Mouse (Mus musculus): Measurements from ENCODE around the gene Blcap. TPM values are rescaled to one million over a fixed set of nuclear protein-coding genes. Genes with fewer than 3 reads are reported as not detected.

Blcap gene
- polyA plus RNA-seq, 1 experiment from 2014 or later, result 36.5 TPM

DNA sequence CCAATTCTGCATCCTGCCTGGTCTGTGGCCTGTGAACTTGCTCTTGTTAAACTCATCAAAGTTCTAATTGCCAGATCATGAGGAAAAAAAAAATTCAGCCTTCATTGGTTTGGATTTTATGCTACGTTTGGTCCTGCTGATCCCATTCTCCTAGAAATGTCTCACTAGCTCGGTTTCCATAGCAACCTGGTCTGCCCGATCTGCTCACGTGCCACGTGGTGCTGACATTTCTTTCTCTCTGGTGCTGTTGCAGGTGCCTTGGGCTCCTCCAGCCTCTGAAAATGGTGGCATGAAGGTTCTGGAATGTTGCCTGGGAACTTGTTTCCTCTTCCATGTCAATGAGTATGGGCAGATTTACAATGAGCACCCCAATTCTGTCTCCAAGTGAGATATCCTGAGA lies 50.6 kb downstream of the Blcap start:
- Histone ChIP-seq H3K9ac (ENCODE audit: low read depth, low read length) (no peak overlapping the region), H3K4me3 (ENCODE audit: low read depth, low read length) (no peak overlapping the region), H3K4me2 (no peak overlapping the region), H3K36me3 (ENCODE audit: control insufficient read depth, insufficient read depth, low read length) (no peaks in the 10 kb centered on the region), H3K27ac (ENCODE audit: low read depth, low read length) (no peak overlapping the region), H3K9me3 (replicated peaks; ENCODE audit: control insufficient read depth, low read length) (no peaks in the 10 kb centered on the region), H3K27me3 (ENCODE audit: control insufficient read depth, insufficient read depth, low read length) (peaks cover 3% of the 10 kb centered on the region; the same call in 1 of the 2 replicates), H3K4me1 (ENCODE audit: control insufficient read depth, insufficient read depth, low read length) (no peaks in the 10 kb centered on the region)
- WGBS (ENCODE audit: insufficient replicate concordance), result 48% methylated on average over 5 of the region's 5 CpGs
- no peak for ATAC-seq (replicated peaks; ENCODE audit: insufficient number of reproducible peaks, low FRiP score, low TSS enrichment)

DNA sequence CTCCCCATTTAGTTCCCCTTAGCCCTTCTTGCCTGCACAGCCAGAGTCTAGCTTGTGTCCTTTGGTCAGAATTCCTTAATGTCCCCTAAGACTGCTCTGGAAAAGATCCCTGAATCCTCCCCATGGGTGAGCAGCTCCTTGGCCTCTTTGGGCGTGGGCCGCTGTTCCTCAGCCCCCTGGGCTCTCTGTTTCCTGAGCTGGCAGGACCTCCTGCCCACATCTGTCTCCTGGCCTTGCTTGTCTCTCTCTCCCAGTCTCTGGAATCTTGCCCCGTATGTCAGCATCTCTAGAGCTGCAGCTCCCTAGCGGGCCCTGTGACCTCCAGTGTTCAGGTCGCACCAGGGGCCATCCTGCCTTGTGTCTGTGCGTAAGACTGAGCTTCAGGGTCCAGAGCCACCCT lies 51.6 kb downstream of the Blcap start:
- no peak for ATAC-seq (replicated peaks; ENCODE audit: insufficient number of reproducible peaks, low FRiP score, low TSS enrichment)
- Histone ChIP-seq H3K9me3 (replicated peaks; ENCODE audit: control insufficient read depth, low read length) (no peaks in the 10 kb centered on the region), H3K4me2 (no peak overlapping the region), H3K9ac (ENCODE audit: low read depth, low read length) (no peak overlapping the region), H3K4me3 (ENCODE audit: low read depth, low read length) (no peak overlapping the region), H3K4me1 (ENCODE audit: control insufficient read depth, insufficient read depth, low read length) (no peaks in the 10 kb centered on the region), H3K36me3 (ENCODE audit: control insufficient read depth, insufficient read depth, low read length) (no peaks in the 10 kb centered on the region), H3K27me3 (ENCODE audit: control insufficient read depth, insufficient read depth, low read length) (peaks cover 3% of the 10 kb centered on the region; the same call in 1 of the 2 replicates), H3K27ac (ENCODE audit: low read depth, low read length) (no peak overlapping the region)
- 56% methylated on average over 6 of the region's 6 CpGs for WGBS (ENCODE audit: insufficient replicate concordance)

DNA sequence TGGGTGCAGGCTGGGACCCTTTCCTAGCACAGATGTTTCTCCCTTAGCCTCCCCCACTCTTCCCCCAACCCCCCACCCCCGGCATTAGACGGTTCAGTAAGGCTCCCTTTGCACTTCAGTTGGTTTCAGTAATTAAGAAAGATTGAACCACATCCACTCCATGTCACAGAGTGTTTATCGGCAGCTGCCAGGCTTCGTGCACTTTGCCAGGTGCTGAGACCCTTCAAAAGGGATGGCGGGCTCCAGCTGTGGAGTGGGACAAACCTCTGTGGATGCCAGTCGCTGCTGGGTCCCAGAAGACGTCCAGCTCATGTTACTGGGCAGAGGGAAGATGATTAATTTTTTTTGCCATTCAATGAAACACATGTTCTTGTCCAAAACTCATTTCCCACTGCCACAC lies 52.6 kb downstream of the Blcap start:
- 58% methylated on average over 7 of the region's 7 CpGs for WGBS (ENCODE audit: insufficient replicate concordance)
- no peak overlapping the region for H3K9ac ChIP-seq (ENCODE audit: low read depth, low read length)
- no peak for ATAC-seq (replicated peaks; ENCODE audit: insufficient number of reproducible peaks, low FRiP score, low TSS enrichment)
- no peak overlapping the region for H3K4me2 ChIP-seq
- H3K27me3 ChIP-seq (ENCODE audit: control insufficient read depth, insufficient read depth, low read length), result peaks cover 3% of the 10 kb centered on the region; the same call in 1 of the 2 replicates
- H3K4me3 ChIP-seq (ENCODE audit: low read depth, low read length), result no peak overlapping the region
- H3K9me3 ChIP-seq (replicated peaks; ENCODE audit: control insufficient read depth, low read length), result no peaks in the 10 kb centered on the region
- H3K36me3 ChIP-seq (ENCODE audit: control insufficient read depth, insufficient read depth, low read length), result no peaks in the 10 kb centered on the region
- no peak overlapping the region for H3K27ac ChIP-seq (ENCODE audit: low read depth, low read length)
- H3K4me1 ChIP-seq (ENCODE audit: control insufficient read depth, insufficient read depth, low read length), result no peaks in the 10 kb centered on the region

DNA sequence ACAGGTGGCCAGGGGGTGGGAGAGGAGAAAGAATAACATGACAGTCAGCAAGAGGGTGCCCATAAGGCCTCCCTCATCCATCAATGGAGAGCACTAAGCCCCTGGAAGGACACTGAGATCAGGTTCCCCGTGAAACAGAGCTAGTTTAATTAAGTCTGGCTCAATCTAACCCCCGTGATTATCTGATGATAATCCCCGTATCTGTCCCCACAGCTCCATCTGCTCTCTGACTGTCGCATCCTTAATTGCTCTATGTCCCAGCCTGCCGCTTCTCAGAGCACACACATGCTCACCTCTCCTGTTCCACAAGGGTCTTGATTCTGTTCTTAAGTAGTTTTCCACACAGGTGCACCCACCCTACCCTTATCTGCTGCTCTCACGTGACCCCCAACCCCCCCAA lies 53.5 kb downstream of the Blcap start:
- no peaks in the 10 kb centered on the region for H3K36me3 ChIP-seq (ENCODE audit: control insufficient read depth, insufficient read depth, low read length)
- H3K4me1 ChIP-seq (ENCODE audit: control insufficient read depth, insufficient read depth, low read length), result no peaks in the 10 kb centered on the region
- H3K4me3 ChIP-seq (ENCODE audit: low read depth, low read length), result no peak overlapping the region
- WGBS (ENCODE audit: insufficient replicate concordance), result 54% methylated on average over 6 of the region's 6 CpGs
- peaks cover 3% of the 10 kb centered on the region; the same call in 1 of the 2 replicates for H3K27me3 ChIP-seq (ENCODE audit: control insufficient read depth, insufficient read depth, low read length)
- H3K9me3 ChIP-seq (replicated peaks; ENCODE audit: control insufficient read depth, low read length), result no peaks in the 10 kb centered on the region
- H3K9ac ChIP-seq (ENCODE audit: low read depth, low read length), result no peak overlapping the region
- H3K4me2 ChIP-seq, result no peak overlapping the region
- H3K27ac ChIP-seq (ENCODE audit: low read depth, low read length), result no peak overlapping the region
- no peak for ATAC-seq (replicated peaks; ENCODE audit: insufficient number of reproducible peaks, low FRiP score, low TSS enrichment)

DNA sequence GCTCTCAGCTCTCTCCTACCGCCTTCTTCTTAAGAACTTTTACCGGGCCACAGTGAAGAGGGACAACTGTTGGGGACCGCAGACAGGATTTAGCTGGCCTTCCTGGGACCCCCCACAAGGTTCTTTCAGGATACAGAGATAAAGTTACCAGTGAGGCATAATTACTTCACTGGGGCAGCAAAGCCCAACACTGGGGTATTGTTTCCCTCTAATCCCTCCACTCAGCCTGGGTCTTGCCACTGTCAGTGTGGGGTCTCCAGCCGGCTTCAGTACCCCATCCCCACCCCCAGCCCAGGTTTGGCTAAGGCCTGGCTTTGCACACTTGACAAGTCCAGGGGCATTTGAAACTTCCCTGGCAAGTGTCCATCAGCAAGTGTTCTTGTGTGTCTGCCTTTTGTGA lies 56.7 kb downstream of the Blcap start:
- WGBS (ENCODE audit: insufficient replicate concordance), result 13% methylated on average over 4 of the region's 4 CpGs
- Histone ChIP-seq H3K9me3 (replicated peaks; ENCODE audit: control insufficient read depth, low read length) (no peaks in the 10 kb centered on the region), H3K9ac (ENCODE audit: low read depth, low read length) (no peak overlapping the region), H3K27ac (ENCODE audit: low read depth, low read length) (no peak overlapping the region), H3K4me1 (ENCODE audit: control insufficient read depth, insufficient read depth, low read length) (no peaks in the 10 kb centered on the region), H3K4me3 (ENCODE audit: low read depth, low read length) (no peak overlapping the region), H3K36me3 (ENCODE audit: control insufficient read depth, insufficient read depth, low read length) (no peaks in the 10 kb centered on the region), H3K4me2 (no peak overlapping the region), H3K27me3 (ENCODE audit: control insufficient read depth, insufficient read depth, low read length) (peaks cover 8% of the 10 kb centered on the region)
- no peak for ATAC-seq (replicated peaks; ENCODE audit: insufficient number of reproducible peaks, low FRiP score, low TSS enrichment)

DNA sequence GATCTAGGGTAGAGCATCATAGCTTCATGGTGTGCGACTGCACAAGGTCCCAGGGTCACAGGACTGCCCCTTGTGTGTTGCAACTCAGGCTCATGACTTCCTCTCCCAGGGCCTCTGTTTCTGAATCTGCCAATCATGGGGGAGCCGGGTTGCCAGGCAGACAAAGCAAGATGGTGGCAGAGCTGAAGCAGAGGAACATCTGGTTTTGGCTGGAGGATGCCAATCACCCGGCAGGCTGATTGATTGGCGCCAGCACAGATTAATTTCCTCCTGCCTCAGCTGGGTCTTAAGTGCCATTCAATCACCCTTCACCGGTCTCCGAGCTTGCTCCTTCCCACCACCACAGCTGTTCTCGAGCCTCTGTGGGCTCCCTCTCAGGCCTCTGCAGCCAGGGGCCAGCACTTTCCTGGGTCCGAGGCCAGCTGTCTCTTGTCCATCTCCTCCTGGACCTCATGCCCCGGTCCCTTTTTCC lies 57.3 kb downstream of the Blcap start:
- ATAC-seq (replicated peaks; ENCODE audit: insufficient number of reproducible peaks, low FRiP score, low TSS enrichment), result no peak
- no peak overlapping the region for H3K27ac ChIP-seq (ENCODE audit: low read depth, low read length)

DNA sequence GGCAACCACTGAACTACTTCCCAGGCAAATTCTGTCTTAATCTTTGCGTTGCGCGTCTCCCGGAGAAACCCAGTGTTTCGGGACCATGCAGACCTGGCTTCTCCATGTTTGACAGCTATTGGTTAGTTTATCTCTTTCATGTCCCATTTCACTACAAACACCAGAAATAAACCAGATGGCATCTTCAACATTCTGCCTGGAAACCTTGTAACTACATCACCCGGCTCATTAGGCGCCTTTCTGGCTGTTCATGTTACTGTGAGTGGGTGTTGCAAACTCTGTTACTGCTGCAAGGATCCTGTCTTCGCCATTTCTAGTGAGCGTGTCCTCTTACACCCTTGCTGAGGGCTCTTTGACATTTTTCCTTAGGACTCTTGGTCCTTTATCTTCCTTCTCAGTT lies 58.2 kb downstream of the Blcap start:
- Histone ChIP-seq H3K4me1 (ENCODE audit: control insufficient read depth, insufficient read depth, low read length) (no peaks in the 10 kb centered on the region), H3K36me3 (ENCODE audit: control insufficient read depth, insufficient read depth, low read length) (no peaks in the 10 kb centered on the region), H3K9ac (ENCODE audit: low read depth, low read length) (no peak overlapping the region), H3K4me3 (ENCODE audit: low read depth, low read length) (no peak overlapping the region), H3K27me3 (ENCODE audit: control insufficient read depth, insufficient read depth, low read length) (peaks cover 11% of the 10 kb centered on the region), H3K9me3 (replicated peaks; ENCODE audit: control insufficient read depth, low read length) (no peaks in the 10 kb centered on the region), H3K4me2 (no peak overlapping the region), H3K27ac (ENCODE audit: low read depth, low read length) (no peak overlapping the region)
- no peak for ATAC-seq (replicated peaks; ENCODE audit: insufficient number of reproducible peaks, low FRiP score, low TSS enrichment)
- WGBS (ENCODE audit: insufficient replicate concordance), result 79% methylated on average over 9 of the region's 9 CpGs

More for the DNA sequence above, 57.3 kb downstream of the Blcap start:
- no peaks in the 10 kb centered on the region for H3K4me1 ChIP-seq (ENCODE audit: control insufficient read depth, insufficient read depth, low read length)
- no peaks in the 10 kb centered on the region for H3K9me3 ChIP-seq (replicated peaks; ENCODE audit: control insufficient read depth, low read length)
- no peak overlapping the region for H3K4me3 ChIP-seq (ENCODE audit: low read depth, low read length)
- no peaks in the 10 kb centered on the region for H3K36me3 ChIP-seq (ENCODE audit: control insufficient read depth, insufficient read depth, low read length)
- peaks cover 8% of the 10 kb centered on the region for H3K27me3 ChIP-seq (ENCODE audit: control insufficient read depth, insufficient read depth, low read length)
- WGBS (ENCODE audit: insufficient replicate concordance), result 26% methylated on average over 9 of the region's 9 CpGs
- no peak overlapping the region for H3K9ac ChIP-seq (ENCODE audit: low read depth, low read length)
- H3K4me2 ChIP-seq, result no peak overlapping the region

DNA sequence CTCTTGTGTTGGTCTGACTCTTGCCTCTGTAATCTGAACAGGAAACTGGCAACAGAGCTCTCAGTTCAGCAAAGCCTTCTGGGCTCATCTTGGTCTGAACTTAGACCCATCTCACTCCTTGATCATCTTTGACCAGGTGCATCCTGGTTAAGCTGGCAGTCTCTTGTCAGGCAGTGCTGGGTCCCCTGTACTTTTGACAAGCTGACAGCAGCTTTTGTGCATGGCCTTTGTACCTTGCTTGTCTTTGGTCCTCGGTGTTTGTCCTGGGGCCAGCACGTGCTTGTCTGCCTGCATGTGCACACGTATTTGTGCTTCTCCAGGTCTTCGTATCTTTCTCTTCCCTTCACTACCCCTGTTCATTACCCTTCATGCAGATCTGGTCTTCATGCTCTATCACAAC lies 61.0 kb downstream of the Blcap start:
- Histone ChIP-seq H3K27ac (ENCODE audit: low read depth, low read length) (no peak overlapping the region), H3K9me3 (replicated peaks; ENCODE audit: control insufficient read depth, low read length) (no peaks in the 10 kb centered on the region), H3K27me3 (ENCODE audit: control insufficient read depth, insufficient read depth, low read length) (peaks cover 23% of the 10 kb centered on the region), H3K4me1 (ENCODE audit: control insufficient read depth, insufficient read depth, low read length) (no peaks in the 10 kb centered on the region; the same call in none of the 2 replicates), H3K4me2 (no peak overlapping the region), H3K4me3 (ENCODE audit: low read depth, low read length) (no peak overlapping the region), H3K9ac (ENCODE audit: low read depth, low read length) (no peak overlapping the region), H3K36me3 (ENCODE audit: control insufficient read depth, insufficient read depth, low read length) (no peaks in the 10 kb centered on the region)
- WGBS (ENCODE audit: insufficient replicate concordance), result 62% methylated on average over 4 of the region's 4 CpGs
- ATAC-seq (replicated peaks; ENCODE audit: insufficient number of reproducible peaks, low FRiP score, low TSS enrichment), result no peak

DNA sequence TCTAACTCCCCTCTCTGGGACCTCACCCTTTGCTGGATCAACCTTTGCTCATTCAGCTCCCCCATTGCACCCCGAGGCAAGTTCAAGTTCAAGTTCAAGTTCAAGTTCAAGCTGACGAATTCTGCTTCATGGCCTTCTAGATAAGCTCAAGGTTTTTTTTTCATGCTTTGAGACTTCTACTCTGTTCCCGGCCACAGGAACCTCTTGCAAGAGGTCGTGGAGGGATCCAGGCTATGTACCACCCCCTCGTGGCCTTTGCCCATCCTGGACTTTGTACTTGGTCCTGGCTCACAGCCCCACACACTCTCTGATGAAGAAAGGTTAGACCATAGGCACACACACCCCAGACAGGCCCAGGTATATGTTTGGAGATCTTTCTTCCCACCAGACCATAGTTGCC lies 61.9 kb downstream of the Blcap start:
- ATAC-seq (replicated peaks; ENCODE audit: insufficient number of reproducible peaks, low FRiP score, low TSS enrichment), result no peak
- Histone ChIP-seq H3K36me3 (ENCODE audit: control insufficient read depth, insufficient read depth, low read length) (no peaks in the 10 kb centered on the region), H3K27ac (ENCODE audit: low read depth, low read length) (no peak overlapping the region), H3K4me2 (no peak overlapping the region), H3K4me1 (ENCODE audit: control insufficient read depth, insufficient read depth, low read length) (no peaks in the 10 kb centered on the region; the same call in none of the 2 replicates), H3K27me3 (ENCODE audit: control insufficient read depth, insufficient read depth, low read length) (peaks cover 26% of the 10 kb centered on the region), H3K9me3 (replicated peaks; ENCODE audit: control insufficient read depth, low read length) (no peaks in the 10 kb centered on the region), H3K9ac (ENCODE audit: low read depth, low read length) (no peak overlapping the region), H3K4me3 (ENCODE audit: low read depth, low read length) (no peak overlapping the region)
- WGBS (ENCODE audit: insufficient replicate concordance), result 67% methylated on average over 5 of the region's 5 CpGs
